Mouse (Mus musculus) G1E (cell line): Measurements from ENCODE around the gene Stk25.

Experiments
- CTCF ChIP-seq: IDR thresholded peaks from 2 replicates; pipeline ENCODE4 v1.5.1; 2012; ENCODE audit warnings: low read depth, low read length, inconsistent platforms, mixed read lengths
- GATA1 ChIP-seq: IDR thresholded peaks from 2 replicates; pipeline ENCODE4 v1.6.1; 2012; ENCODE audit warnings: borderline replicate concordance, low read length, inconsistent platforms, mixed read lengths
- GATA2 ChIP-seq: IDR thresholded peaks from 2 replicates; pipeline ENCODE4 v1.6.1; 2012; ENCODE audit warnings: low read depth, low read length, inconsistent platforms, borderline replicate concordance
- POLR2AphosphoS5 ChIP-seq: IDR thresholded peaks from 2 replicates; pipeline ENCODE4 v1.6.1; 2012; ENCODE audit warnings: low read depth, low read length, inconsistent platforms; ENCODE audit not compliant: insufficient replicate concordance
- TAL1 ChIP-seq: conservative IDR thresholded peaks from 2 replicates; pipeline ENCODE4 v1.6.1; 2012; ENCODE audit warnings: low read depth, low read length, inconsistent platforms, mixed read lengths

DNA sequence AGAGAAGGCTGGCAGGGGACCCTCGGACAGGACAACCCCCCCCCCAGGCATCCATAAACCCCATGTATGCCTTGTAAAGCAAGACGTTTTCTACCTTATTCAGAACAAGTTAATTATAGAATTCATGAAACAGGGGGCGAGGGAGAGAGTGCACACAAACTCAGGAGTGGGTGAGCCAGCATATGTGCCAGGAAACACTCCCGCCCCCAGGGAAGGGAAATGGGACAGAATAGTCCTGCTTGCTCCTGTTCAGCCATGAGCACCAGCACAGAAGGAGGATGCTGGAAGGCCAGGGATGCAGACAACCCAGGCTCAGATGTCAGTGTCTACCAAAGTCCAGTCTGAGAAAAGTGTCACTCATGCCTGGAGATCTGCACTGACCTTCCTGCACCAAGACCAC lies 40.7 kb upstream of the Stk25 start:
- no peak for TF ChIP-seq CTCF
- no peak for TF ChIP-seq TAL1
- no peak for TF ChIP-seq GATA1
- TF ChIP-seq POLR2AphosphoS5 = no peak
- TF ChIP-seq GATA2 = no peak
